Mouse (Mus musculus): ENCODE data around the gene Zdhhc19. TPM values are rescaled to one million over a fixed set of nuclear protein-coding genes. Genes with fewer than 3 reads are reported as not detected.

Gene Zdhhc19
- polyA plus RNA-seq, 1 experiment: not detected

GRCm38 (mm10) chr16:32567282-32567681 is 71.2 kb downstream of the Zdhhc19 start:
- no peak for DNase-seq
- TF ChIP-seq POLR2A (IDR thresholded peaks at IDR 0.05; ENCODE audit: borderline replicate concordance, insufficient read depth, low read length) (no peak), CTCF (IDR thresholded peaks at IDR 0.05; ENCODE audit: borderline replicate concordance, insufficient read depth, low read depth, low read length) (no peak)
- WGBS: 76% methylated on average over 4 of the region's 4 CpGs
- Histone ChIP-seq H3K27me3 (ENCODE audit: control insufficient read depth, insufficient read depth, low read length) (no peaks in the 10 kb centered on the region), H3K4me1 (ENCODE audit: control insufficient read depth, insufficient read depth, low read length) (no peaks in the 10 kb centered on the region), H3K4me3 (replicated peaks; ENCODE audit: insufficient read depth, low read depth, low read length) (no peak overlapping the region), H3K27ac (ENCODE audit: insufficient read depth, low read length) (no peak overlapping the region)

- WGBS: 40% methylated on average over 6 of the region's 6 CpGs
- Histone ChIP-seq H3K4me3 (replicated peaks; ENCODE audit: insufficient read depth, low read depth, low read length) (no peak overlapping the region), H3K27ac (ENCODE audit: insufficient read depth, low read length) (no peak overlapping the region), H3K4me1 (ENCODE audit: control insufficient read depth, insufficient read depth, low read length) (no peaks in the 10 kb centered on the region), H3K27me3 (ENCODE audit: control insufficient read depth, insufficient read depth, low read length) (no peaks in the 10 kb centered on the region)
- DNase-seq: no peak
- TF ChIP-seq CTCF (IDR thresholded peaks at IDR 0.05; ENCODE audit: borderline replicate concordance, insufficient read depth, low read depth, low read length) (no peak), POLR2A (IDR thresholded peaks at IDR 0.05; ENCODE audit: borderline replicate concordance, insufficient read depth, low read length) (no peak)
Measured at GRCm38 (mm10) chr16:32568401-32568800, 72.3 kb downstream of the Zdhhc19 start.

GRCm38 (mm10) chr16:32570042-32570441 is 74.0 kb downstream of the Zdhhc19 start:
- TF ChIP-seq POLR2A (IDR thresholded peaks at IDR 0.05; ENCODE audit: borderline replicate concordance, insufficient read depth, low read length) (no peak), CTCF (IDR thresholded peaks at IDR 0.05; ENCODE audit: borderline replicate concordance, insufficient read depth, low read depth, low read length) (no peak)
- Histone ChIP-seq H3K27ac (ENCODE audit: insufficient read depth, low read length) (no peak overlapping the region), H3K27me3 (ENCODE audit: control insufficient read depth, insufficient read depth, low read length) (no peaks in the 10 kb centered on the region), H3K4me3 (replicated peaks; ENCODE audit: insufficient read depth, low read depth, low read length) (no peak overlapping the region), H3K4me1 (ENCODE audit: control insufficient read depth, insufficient read depth, low read length) (no peaks in the 10 kb centered on the region)
- 91% methylated on average over 3 of the region's 3 CpGs for WGBS
- no peak for DNase-seq

GRCm38 (mm10) chr16:32572528-32572927 is 76.5 kb downstream of the Zdhhc19 start:
- 81% methylated on average over 4 of the region's 4 CpGs for WGBS
- H3K4me3 ChIP-seq (replicated peaks; ENCODE audit: insufficient read depth, low read depth, low read length): no peak overlapping the region
- no peaks in the 10 kb centered on the region for H3K4me1 ChIP-seq (ENCODE audit: control insufficient read depth, insufficient read depth, low read length)
- no peak for DNase-seq
- no peaks in the 10 kb centered on the region for H3K27me3 ChIP-seq (ENCODE audit: control insufficient read depth, insufficient read depth, low read length)
- no peak overlapping the region for H3K27ac ChIP-seq (ENCODE audit: insufficient read depth, low read length)
- TF ChIP-seq CTCF (IDR thresholded peaks at IDR 0.05; ENCODE audit: borderline replicate concordance, insufficient read depth, low read depth, low read length) (no peak), POLR2A (IDR thresholded peaks at IDR 0.05; ENCODE audit: borderline replicate concordance, insufficient read depth, low read length) (no peak)

- no peaks in the 10 kb centered on the region for H3K4me1 ChIP-seq (ENCODE audit: control insufficient read depth, insufficient read depth, low read length)
- WGBS: 88% methylated on average over 4 of the region's 4 CpGs
- no peaks in the 10 kb centered on the region for H3K27me3 ChIP-seq (ENCODE audit: control insufficient read depth, insufficient read depth, low read length)
- DNase-seq: no peak
- no peak overlapping the region for H3K27ac ChIP-seq (ENCODE audit: insufficient read depth, low read length)
- TF ChIP-seq POLR2A (IDR thresholded peaks at IDR 0.05; ENCODE audit: borderline replicate concordance, insufficient read depth, low read length) (no peak), CTCF (IDR thresholded peaks at IDR 0.05; ENCODE audit: borderline replicate concordance, insufficient read depth, low read depth, low read length) (no peak)
- no peak overlapping the region for H3K4me3 ChIP-seq (replicated peaks; ENCODE audit: insufficient read depth, low read depth, low read length)
Measured at GRCm38 (mm10) chr16:32586482-32586881, 90.4 kb downstream of the Zdhhc19 start.

GRCm38 (mm10) chr16:32588568-32588967 is 92.5 kb downstream of the Zdhhc19 start:
- 83% methylated on average over 3 of the region's 3 CpGs for WGBS
- DNase-seq: no peak
- Histone ChIP-seq H3K4me3 (replicated peaks; ENCODE audit: insufficient read depth, low read depth, low read length) (no peak overlapping the region), H3K4me1 (ENCODE audit: control insufficient read depth, insufficient read depth, low read length) (no peaks in the 10 kb centered on the region), H3K27me3 (ENCODE audit: control insufficient read depth, insufficient read depth, low read length) (no peaks in the 10 kb centered on the region), H3K27ac (ENCODE audit: insufficient read depth, low read length) (no peak overlapping the region)
- no peak for TF ChIP-seq POLR2A (IDR thresholded peaks at IDR 0.05; ENCODE audit: borderline replicate concordance, insufficient read depth, low read length)
- TF ChIP-seq CTCF (IDR thresholded peaks at IDR 0.05; ENCODE audit: borderline replicate concordance, insufficient read depth, low read depth, low read length): no peak

GRCm38 (mm10) chr16:32591521-32591920 is 95.5 kb downstream of the Zdhhc19 start:
- 70% methylated on average over 8 of the region's 8 CpGs for WGBS
- no peak overlapping the region for H3K4me3 ChIP-seq (replicated peaks; ENCODE audit: insufficient read depth, low read depth, low read length)
- no peak overlapping the region for H3K27ac ChIP-seq (ENCODE audit: insufficient read depth, low read length)
- TF ChIP-seq POLR2A (IDR thresholded peaks at IDR 0.05; ENCODE audit: borderline replicate concordance, insufficient read depth, low read length) (no peak), CTCF (IDR thresholded peaks at IDR 0.05; ENCODE audit: borderline replicate concordance, insufficient read depth, low read depth, low read length) (no peak)
- no peaks in the 10 kb centered on the region for H3K27me3 ChIP-seq (ENCODE audit: control insufficient read depth, insufficient read depth, low read length)
- no peak for DNase-seq
- no peaks in the 10 kb centered on the region for H3K4me1 ChIP-seq (ENCODE audit: control insufficient read depth, insufficient read depth, low read length)

GRCm38 (mm10) chr16:32593283-32593805 is 97.3 kb downstream of the Zdhhc19 start:
- no peak for DNase-seq
- Histone ChIP-seq H3K4me1 (ENCODE audit: control insufficient read depth, insufficient read depth, low read length) (peaks cover 2% of the 10 kb centered on the region), H3K27ac (ENCODE audit: insufficient read depth, low read length) (no peak overlapping the region), H3K27me3 (ENCODE audit: control insufficient read depth, insufficient read depth, low read length) (no peaks in the 10 kb centered on the region), H3K4me3 (replicated peaks; ENCODE audit: insufficient read depth, low read depth, low read length) (no peak overlapping the region)
- TF ChIP-seq CTCF (IDR thresholded peaks at IDR 0.05; ENCODE audit: borderline replicate concordance, insufficient read depth, low read depth, low read length) (no peak), POLR2A (IDR thresholded peaks at IDR 0.05; ENCODE audit: borderline replicate concordance, insufficient read depth, low read length) (no peak)
- WGBS: 93% methylated on average over 5 of the region's 5 CpGs

All from cerebellum, adult 2 months (tissue).